Mouse (Mus musculus) neural tube, embryonic 12.5 days (tissue): ENCODE results near the gene Gkap1. TPM values are rescaled to one million over a fixed set of nuclear protein-coding genes. Genes with fewer than 3 reads are reported as not detected.

Experiments
- ATAC-seq: fragments of 200-750 bp; cut with Nextera tagmentation; 2 replicates; pipeline ENCODE4 v1.8.0; 2017; ENCODE audit warnings: low read depth, mild to moderate bottlenecking, moderate TSS enrichment, moderate library complexity; ENCODE audit not compliant: low FRiP score
- H3K27ac ChIP-seq: fragments of 300-500 bp; sonication (generic); 2 replicates; pipeline ENCODE4 v1.5.1; 2016
- H3K27me3 ChIP-seq: fragments of 300-500 bp; sonication (generic); replicated peaks from 2 replicates; pipeline ENCODE4 v1.6.1; 2016; ENCODE audit warnings: mild to moderate bottlenecking
- H3K36me3 ChIP-seq: fragments of 300-500 bp; sonication (generic); 2 replicates; pipeline ENCODE4 v1.6.1; 2016; ENCODE audit warnings: mild to moderate bottlenecking
- H3K4me1 ChIP-seq: fragments of 300-500 bp; sonication (generic); 2 replicates; pipeline ENCODE4 v1.6.1; 2016
- H3K4me2 ChIP-seq: fragments of 300-500 bp; sonication (generic); replicated peaks from 2 replicates; pipeline ENCODE4 v1.6.1; 2016; ENCODE audit warnings: mild to moderate bottlenecking
- H3K4me3 ChIP-seq: fragments of 300-500 bp; sonication (generic); 2 replicates; pipeline ENCODE4 v1.5.1; 2016
- H3K9ac ChIP-seq: fragments of 300-500 bp; sonication (generic); 2 replicates; pipeline ENCODE4 v1.6.1; 2016; ENCODE audit warnings: mild to moderate bottlenecking
- H3K9me3 ChIP-seq: fragments of 300-500 bp; sonication (generic); 2 replicates; pipeline ENCODE4 v1.6.1; 2016; ENCODE audit warnings: mild to moderate bottlenecking
- WGBS: fragments of 180-500 bp; shearing (Covaris S2); methylation state at CpG from one replicate; pipeline ENCODE4 v1.1.7; 2016; 5-methylcytosine and 5-hydroxymethylcytosine counted together
- microRNA-seq: library from miRNA; unstranded; fragments of <30 nt; microRNA quantifications from one replicate; pipeline ENCODE4, GENCODE M21; 2017
- polyA plus RNA-seq: library from polyadenylated mRNA; unstranded; fragments of >200 nt; fragmentation: Nextera tagmentation; extraction: Ambion mirVana; gene quantifications from 2 replicates; pipeline ENCODE4 v1.2.1, GENCODE M21; 2016

The Gkap1 gene
- polyA plus RNA-seq, 1 experiment from 2014 or later, result 53.5 TPM

DNA sequence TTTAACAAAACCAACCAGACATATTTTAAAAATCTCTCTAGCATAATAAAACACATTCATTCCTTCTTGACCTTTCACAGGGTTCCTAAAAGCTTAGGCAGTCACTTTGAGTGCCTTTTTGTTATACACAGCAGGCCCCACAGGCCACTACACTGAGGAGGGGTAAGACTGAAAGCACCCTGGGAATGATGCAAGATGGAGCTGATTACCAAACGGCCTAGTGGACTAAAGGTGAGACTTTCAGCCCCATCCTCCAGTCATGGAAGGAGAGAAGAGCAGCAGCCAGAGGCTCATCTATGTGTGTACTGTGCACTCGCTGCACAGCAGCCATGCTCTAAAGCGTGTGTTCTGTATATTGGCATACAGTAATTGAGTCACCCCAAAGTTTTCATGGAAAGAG lies 80.6 kb downstream of the Gkap1 start:
- WGBS, result 83% methylated on average over 3 of the region's 3 CpGs
- Histone ChIP-seq H3K4me1 (no peaks in the 10 kb centered on the region), H3K27ac (no peak overlapping the region), H3K36me3 (peaks cover 53% of the 10 kb centered on the region), H3K4me2 (no peak overlapping the region), H3K9ac (no peak overlapping the region), H3K4me3 (no peak overlapping the region), H3K9me3 (no peaks in the 10 kb centered on the region), H3K27me3 (no peaks in the 10 kb centered on the region)
- no peak for ATAC-seq

GRCm38 (mm10) chr13:58193221-58193620 lies 82.3 kb downstream of the Gkap1 start:
- no peak overlapping the region for H3K27ac ChIP-seq

GRCm38 (mm10) chr13:58192146-58192545 lies 83.4 kb downstream of the Gkap1 start:
- no peak overlapping the region for H3K9ac ChIP-seq
- H3K36me3 ChIP-seq, result peaks cover 50% of the 10 kb centered on the region
- H3K9me3 ChIP-seq, result no peaks in the 10 kb centered on the region
- no peaks in the 10 kb centered on the region; the same call in 1 of the 2 replicates for H3K4me1 ChIP-seq
- 94% methylated on average over 6 of the region's 6 CpGs for WGBS
- ATAC-seq, result no peak
- no peak overlapping the region for H3K4me2 ChIP-seq
- H3K4me3 ChIP-seq, result no peak overlapping the region
- H3K27me3 ChIP-seq, result no peaks in the 10 kb centered on the region
- H3K27ac ChIP-seq, result no peak overlapping the region

More at GRCm38 (mm10) chr13:58193221-58193620, 82.3 kb downstream of the Gkap1 start:
- H3K4me2 ChIP-seq, result no peak overlapping the region
- H3K9me3 ChIP-seq, result no peaks in the 10 kb centered on the region
- no peak overlapping the region for H3K4me3 ChIP-seq
- peaks cover 57% of the 10 kb centered on the region for H3K36me3 ChIP-seq
- no peak overlapping the region for H3K9ac ChIP-seq
- no peaks in the 10 kb centered on the region for H3K4me1 ChIP-seq
- 98% methylated on average over 3 of the region's 3 CpGs for WGBS
- ATAC-seq, result no peak
- no peaks in the 10 kb centered on the region for H3K27me3 ChIP-seq

DNA sequence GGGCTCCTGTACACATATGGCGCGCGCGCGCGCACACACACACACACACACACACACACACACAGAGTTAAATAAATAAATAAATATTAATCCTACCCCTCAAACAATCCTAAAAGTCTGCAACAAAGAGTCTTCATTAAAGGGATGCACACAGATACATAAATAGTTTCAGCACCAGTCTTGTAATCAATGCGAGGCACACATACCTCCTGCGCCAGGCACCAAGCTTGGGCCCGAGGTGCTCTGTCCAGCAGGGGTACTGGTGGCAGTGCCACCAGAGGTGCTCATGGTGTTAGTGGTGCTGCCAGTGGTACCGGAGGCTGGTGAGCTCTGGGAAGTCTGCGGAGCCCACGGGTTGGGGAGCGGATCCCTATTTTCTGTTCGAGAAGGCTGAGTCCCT lies 84.0 kb downstream of the Gkap1 start:
- no peak overlapping the region for H3K9ac ChIP-seq
- H3K4me1 ChIP-seq, result no peaks in the 10 kb centered on the region; the same call in 1 of the 2 replicates
- no peak overlapping the region for H3K27ac ChIP-seq
- H3K4me2 ChIP-seq, result no peak overlapping the region
- H3K4me3 ChIP-seq, result no peak overlapping the region
- H3K36me3 ChIP-seq, result peaks cover 46% of the 10 kb centered on the region
- no peaks in the 10 kb centered on the region for H3K9me3 ChIP-seq
- no peak for ATAC-seq
- no peaks in the 10 kb centered on the region for H3K27me3 ChIP-seq
- WGBS, result 99% methylated on average over 14 of the region's 14 CpGs

DNA sequence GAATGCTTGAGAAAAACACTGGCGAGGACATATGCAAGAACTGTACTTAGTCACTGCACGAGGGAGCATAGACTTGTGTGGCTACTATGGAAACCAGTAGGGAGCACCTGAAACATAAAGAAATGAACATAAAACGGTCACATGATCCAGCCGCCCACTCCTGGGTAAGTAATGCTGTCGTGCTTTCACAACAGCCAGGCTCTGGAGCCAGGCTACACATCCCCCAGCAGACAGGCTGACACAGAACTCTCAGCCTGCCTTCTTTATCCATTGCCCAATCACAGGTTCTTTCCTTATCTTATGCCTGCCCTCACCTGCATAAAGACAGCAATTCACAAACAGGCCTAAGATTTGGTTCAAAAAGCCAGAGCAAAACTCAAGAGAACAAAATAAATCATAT lies 86.0 kb downstream of the Gkap1 start:
- H3K9me3 ChIP-seq, result no peaks in the 10 kb centered on the region
- no peaks in the 10 kb centered on the region for H3K27me3 ChIP-seq
- H3K27ac ChIP-seq, result no peak overlapping the region
- ATAC-seq, result no peak
- 82% methylated on average over 5 of the region's 5 CpGs for WGBS
- H3K4me1 ChIP-seq, result no peaks in the 10 kb centered on the region; the same call in 1 of the 2 replicates
- H3K36me3 ChIP-seq, result peaks cover 37% of the 10 kb centered on the region
- no peak overlapping the region for H3K4me3 ChIP-seq
- no peak overlapping the region for H3K9ac ChIP-seq
- H3K4me2 ChIP-seq, result no peak overlapping the region

DNA sequence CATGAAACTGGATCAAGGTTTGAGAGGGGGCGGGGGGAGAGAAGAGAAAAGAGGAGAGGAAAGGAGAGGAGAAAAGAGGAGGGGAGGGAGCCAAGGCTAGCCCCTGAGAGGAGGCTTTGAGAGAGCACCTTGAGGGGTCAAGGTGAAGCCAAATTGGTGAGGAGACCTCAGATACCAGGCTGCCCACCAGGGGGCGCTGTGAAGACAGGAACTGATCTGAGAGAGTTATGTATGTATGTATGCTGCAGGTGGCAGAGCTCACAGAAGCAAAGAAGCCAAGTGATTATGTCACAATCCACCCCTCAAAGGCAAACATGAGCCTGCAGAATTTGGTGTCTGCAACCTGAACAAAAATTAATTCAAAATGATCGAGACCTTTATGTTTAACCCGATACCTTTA lies 87.1 kb downstream of the Gkap1 start:
- ATAC-seq, result no peak
- Histone ChIP-seq H3K27ac (no peak overlapping the region), H3K36me3 (peaks cover 37% of the 10 kb centered on the region)

DNA sequence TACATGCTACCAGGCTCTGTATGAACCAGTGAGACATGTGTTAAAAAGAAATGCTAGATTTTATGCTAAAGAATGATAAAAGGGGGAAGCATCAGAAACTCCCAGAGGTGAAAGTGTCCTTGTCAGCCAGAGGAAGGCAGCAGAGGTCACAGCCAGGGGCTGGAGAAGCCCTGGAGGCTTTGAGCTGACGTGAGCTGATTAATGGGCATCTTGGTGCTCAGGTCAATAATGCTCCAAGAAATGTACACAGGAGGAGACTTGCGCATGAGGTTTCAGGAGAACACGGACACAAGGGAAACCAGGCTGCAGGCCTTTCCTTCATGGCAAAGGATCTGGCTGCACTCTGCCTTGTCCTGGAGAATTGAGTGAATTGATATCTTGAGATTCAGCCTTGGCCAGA lies 87.7 kb downstream of the Gkap1 start:
- peaks cover 37% of the 10 kb centered on the region for H3K36me3 ChIP-seq
- H3K27ac ChIP-seq, result no peak overlapping the region
- no peak overlapping the region for H3K9ac ChIP-seq
- H3K4me3 ChIP-seq, result no peak overlapping the region
- no peaks in the 10 kb centered on the region for H3K27me3 ChIP-seq
- ATAC-seq, result no peak
- WGBS, result 84% methylated on average over 3 of the region's 3 CpGs
- no peaks in the 10 kb centered on the region; the same call in 1 of the 2 replicates for H3K4me1 ChIP-seq
- H3K9me3 ChIP-seq, result no peaks in the 10 kb centered on the region
- no peak overlapping the region for H3K4me2 ChIP-seq

More for the DNA sequence above, 87.1 kb downstream of the Gkap1 start:
- Histone ChIP-seq H3K9me3 (no peaks in the 10 kb centered on the region), H3K4me1 (no peaks in the 10 kb centered on the region; the same call in 1 of the 2 replicates), H3K9ac (no peak overlapping the region), H3K4me2 (no peak overlapping the region), H3K27me3 (no peaks in the 10 kb centered on the region), H3K4me3 (no peak overlapping the region)
- WGBS, result 69% methylated on average over 4 of the region's 4 CpGs

- 90% methylated on average over 8 of the region's 8 CpGs for WGBS
- Histone ChIP-seq H3K27ac (no peak overlapping the region), H3K4me3 (no peak overlapping the region), H3K27me3 (no peaks in the 10 kb centered on the region), H3K9ac (no peak overlapping the region), H3K9me3 (no peaks in the 10 kb centered on the region), H3K4me1 (no peaks in the 10 kb centered on the region; the same call in 1 of the 2 replicates), H3K36me3 (peaks cover 31% of the 10 kb centered on the region), H3K4me2 (no peak overlapping the region)
- ATAC-seq, result no peak
Measured at GRCm38 (mm10) chr13:58186281-58186680, 89.2 kb downstream of the Gkap1 start.

DNA sequence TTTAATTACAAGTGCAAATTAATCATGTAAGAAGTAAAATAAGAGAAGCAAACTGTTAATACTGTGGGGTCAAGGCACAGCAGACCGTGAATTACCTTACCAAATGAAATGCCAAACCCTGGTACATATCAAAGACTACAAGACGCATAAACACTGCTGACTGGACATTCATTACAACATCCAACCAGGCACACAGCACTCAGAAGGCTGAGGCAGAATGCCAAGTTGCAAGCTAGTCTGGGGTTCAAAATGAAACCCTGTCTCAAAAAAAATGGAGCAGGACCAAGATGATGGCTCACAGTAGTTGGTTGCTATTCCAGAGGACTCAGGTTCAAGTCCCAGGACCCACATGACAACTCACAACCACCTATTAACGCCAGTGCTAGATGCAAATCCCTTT lies 91.4 kb downstream of the Gkap1 start:
- no peaks in the 10 kb centered on the region for H3K9me3 ChIP-seq
- peaks cover 34% of the 10 kb centered on the region for H3K36me3 ChIP-seq
- no peak overlapping the region for H3K4me2 ChIP-seq
- ATAC-seq, result no peak
- H3K27ac ChIP-seq, result no peak overlapping the region
- WGBS, result 95% methylated on average over 3 of the region's 3 CpGs
- H3K9ac ChIP-seq, result no peak overlapping the region
- H3K4me3 ChIP-seq, result no peak overlapping the region
- no peaks in the 10 kb centered on the region; the same call in 1 of the 2 replicates for H3K4me1 ChIP-seq
- no peaks in the 10 kb centered on the region for H3K27me3 ChIP-seq

Small RNA genes lying within 50 kb of the gene (microRNA-seq; reads per million reads assigned to microRNA genes)
- not detected for gene Mir6369

Other genes starting within 250 kb of the Gkap1 start
- gene Klhl3, start 162.1 kb downstream of the Gkap1 start, polyA plus RNA-seq, result 5.6 and 6.1 TPM in 2 replicates
- gene Hnrnpa0, start 147.1 kb downstream of the Gkap1 start, polyA plus RNA-seq, result 44.4 and 54.5 TPM in 2 replicates
- gene Idnk, start 118.0 kb downstream of the Gkap1 start, polyA plus RNA-seq, result 69.1 and 77.5 TPM in 2 replicates
- 172 and 184 TPM in 2 replicates for gene Ubqln1, start 60.0 kb downstream of the Gkap1 start, polyA plus RNA-seq
- gene Kif27, start 83.4 kb upstream of the Gkap1 start, polyA plus RNA-seq, result 1.1 and 2.4 TPM in 2 replicates
- 27.6 and 28.0 TPM in 2 replicates for gene 2210016F16Rik, start 109.5 kb upstream of the Gkap1 start, polyA plus RNA-seq
- 25.5 and 31.2 TPM in 2 replicates for gene Rmi1, start 126.5 kb upstream of the Gkap1 start, polyA plus RNA-seq
- 1,935 and 2,000 TPM in 2 replicates for gene Hnrnpk, start 127.6 kb upstream of the Gkap1 start, polyA plus RNA-seq